Mouse (Mus musculus): ENCODE measurements around the gene Ltf. TPM values are rescaled to one million over a fixed set of nuclear protein-coding genes. Genes with fewer than 3 reads are reported as not detected.

Gene Ltf
- polyA plus RNA-seq, 1 experiment from 2014 or later: 139 TPM

DNA sequence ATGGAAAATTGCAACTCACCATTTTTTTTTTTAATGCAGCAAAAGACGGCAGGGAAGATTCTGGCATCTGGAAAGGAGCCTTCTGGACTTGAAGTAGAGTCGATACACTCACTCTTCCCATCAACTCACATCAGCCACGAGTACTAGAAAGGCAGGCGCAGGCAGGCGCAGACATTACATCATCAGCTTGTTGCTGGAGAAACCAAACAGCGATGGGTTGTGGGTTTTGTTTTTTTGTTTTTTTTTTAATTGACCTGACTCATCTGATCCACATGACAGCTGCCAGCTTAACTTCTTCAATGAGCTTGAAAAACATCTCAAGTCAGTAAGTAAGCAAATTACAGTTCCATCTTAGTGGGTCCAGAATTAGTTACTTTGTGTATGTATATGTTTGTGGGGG is 67.1 kb downstream of the Ltf start:
- Histone ChIP-seq H3K36me3 (replicated peaks) (no peaks in the 10 kb centered on the region), H3K9ac (no peak overlapping the region), H3K27ac (replicated peaks) (no peak overlapping the region), H3K4me2 (no peak overlapping the region), H3K4me3 (replicated peaks) (no peak overlapping the region), H3K4me1 (replicated peaks) (peaks cover 2% of the 10 kb centered on the region; the same call in 1 of the 2 replicates), H3K27me3 (0 out of 2 replicates have a peak, but pooled peaks cover 8% of the 10 kb centered on the region), H3K9me3 (replicated peaks) (no peaks in the 10 kb centered on the region)
- no peak for ATAC-seq (ENCODE audit: insufficient read depth)
- WGBS (ENCODE audit: insufficient replicate concordance): 57% methylated on average over 6 of the region's 6 CpGs

GRCm38 (mm10) chr9:111086995-111087606 is 68.0 kb downstream of the Ltf start:
- H3K27me3 ChIP-seq: 0 out of 2 replicates have a peak, but pooled peaks cover 8% of the 10 kb centered on the region
- 35% methylated on average over 3 of the region's 3 CpGs for WGBS (ENCODE audit: insufficient replicate concordance)
- H3K27ac ChIP-seq (replicated peaks): no peak overlapping the region
- ATAC-seq (ENCODE audit: insufficient read depth): no peak
- no peak overlapping the region for H3K9ac ChIP-seq
- no peak overlapping the region for H3K4me3 ChIP-seq (replicated peaks)
- no peaks in the 10 kb centered on the region for H3K36me3 ChIP-seq (replicated peaks)
- H3K9me3 ChIP-seq (replicated peaks): no peaks in the 10 kb centered on the region
- H3K4me2 ChIP-seq: no peak overlapping the region
- peaks cover 2% of the 10 kb centered on the region; the same call in 1 of the 2 replicates for H3K4me1 ChIP-seq (replicated peaks)

DNA sequence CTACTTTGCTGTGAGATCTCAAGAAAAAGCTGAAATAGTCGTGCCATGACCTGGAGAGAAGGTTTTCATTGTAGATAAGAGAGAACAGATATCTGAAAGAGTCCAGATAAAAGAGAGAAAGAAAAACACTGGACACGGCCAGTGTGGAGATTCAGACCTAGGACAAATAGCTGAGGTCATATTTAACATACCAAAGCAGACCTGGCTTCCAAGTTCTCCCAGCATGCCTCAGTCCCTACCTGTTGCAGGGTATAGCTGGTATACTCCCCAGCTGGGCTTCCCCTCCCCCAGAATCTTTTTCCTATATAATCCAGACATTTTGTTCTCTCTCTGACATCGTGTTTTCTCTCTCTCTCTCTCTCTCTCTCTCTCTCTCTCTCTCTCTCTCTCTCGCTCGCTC is 68.9 kb downstream of the Ltf start:
- 12% methylated on average over 5 of the region's 5 CpGs for WGBS (ENCODE audit: insufficient replicate concordance)
- no peak overlapping the region for H3K27ac ChIP-seq (replicated peaks)
- H3K4me2 ChIP-seq: no peak overlapping the region; the same call in 1 of the 2 replicates
- peaks cover 2% of the 10 kb centered on the region; the same call in 1 of the 2 replicates for H3K4me1 ChIP-seq (replicated peaks)
- H3K27me3 ChIP-seq: 0 out of 2 replicates have a peak, but pooled peaks cover 8% of the 10 kb centered on the region
- no peak for ATAC-seq (ENCODE audit: insufficient read depth)
- H3K9me3 ChIP-seq (replicated peaks): no peaks in the 10 kb centered on the region
- H3K4me3 ChIP-seq (replicated peaks): no peak overlapping the region
- no peak overlapping the region; the same call in 1 of the 2 replicates for H3K9ac ChIP-seq
- no peaks in the 10 kb centered on the region for H3K36me3 ChIP-seq (replicated peaks)

- H3K27me3 ChIP-seq: 0 out of 2 replicates have a peak, but pooled peaks cover 8% of the 10 kb centered on the region
- no peak overlapping the region for H3K27ac ChIP-seq (replicated peaks)
- no peaks in the 10 kb centered on the region for H3K36me3 ChIP-seq (replicated peaks)
- no peak overlapping the region for H3K4me2 ChIP-seq
- no peak overlapping the region for H3K4me3 ChIP-seq (replicated peaks)
- no peak overlapping the region for H3K9ac ChIP-seq
- peaks cover 2% of the 10 kb centered on the region; the same call in 1 of the 2 replicates for H3K4me1 ChIP-seq (replicated peaks)
- H3K9me3 ChIP-seq (replicated peaks): no peaks in the 10 kb centered on the region
- no peak for ATAC-seq (ENCODE audit: insufficient read depth)
- WGBS (ENCODE audit: insufficient replicate concordance): 50% methylated on average over 7 of the region's 7 CpGs
Measured at GRCm38 (mm10) chr9:111088886-111089285, 69.8 kb downstream of the Ltf start.

Other genes starting within 250 kb of the Ltf start
- not detected in 2 replicates for gene Prss42, start 221.1 kb upstream of the Ltf start, polyA plus RNA-seq (2015; fragmentation: Nextera tagmentation; extraction: Ambion mirVana)
- gene Prss44, start 205.3 kb upstream of the Ltf start, polyA plus RNA-seq (2015; fragmentation: Nextera tagmentation; extraction: Ambion mirVana): not detected in 2 replicates
- gene Prss43, start 192.6 kb upstream of the Ltf start, polyA plus RNA-seq (2015; fragmentation: Nextera tagmentation; extraction: Ambion mirVana): not detected in 2 replicates
- gene Prss45, start 184.7 kb upstream of the Ltf start, polyA plus RNA-seq (2015; fragmentation: Nextera tagmentation; extraction: Ambion mirVana): not detected in 2 replicates
- not detected in 2 replicates for gene Prss46, start 174.8 kb upstream of the Ltf start, polyA plus RNA-seq (2015; fragmentation: Nextera tagmentation; extraction: Ambion mirVana)
- 13.9 and 14.5 TPM in 2 replicates for gene Prss50, start 161.3 kb upstream of the Ltf start, polyA plus RNA-seq (2015; fragmentation: Nextera tagmentation; extraction: Ambion mirVana)
- 1.7 and 2.6 TPM in 2 replicates for gene Als2cl, start 139.4 kb upstream of the Ltf start, polyA plus RNA-seq (2015; fragmentation: Nextera tagmentation; extraction: Ambion mirVana)
- 1.8 and 2.5 TPM in 2 replicates for gene Tmie, start 139.2 kb upstream of the Ltf start, polyA plus RNA-seq (2015; fragmentation: Nextera tagmentation; extraction: Ambion mirVana)
- gene Fam240a, start 102.4 kb upstream of the Ltf start, polyA plus RNA-seq (2015; fragmentation: Nextera tagmentation; extraction: Ambion mirVana): not detected in 2 replicates
- not detected in 2 replicates for gene Tdgf1, start 73.1 kb upstream of the Ltf start, polyA plus RNA-seq (2015; fragmentation: Nextera tagmentation; extraction: Ambion mirVana)
- 0.07 and 0.25 TPM in 2 replicates for gene Lrrc2, start 67.7 kb upstream of the Ltf start, polyA plus RNA-seq (2015; fragmentation: Nextera tagmentation; extraction: Ambion mirVana)
- gene Rtp3, start 28.7 kb upstream of the Ltf start, polyA plus RNA-seq (2015; fragmentation: Nextera tagmentation; extraction: Ambion mirVana): 13.2 and 13.6 TPM in 2 replicates
- gene Ccrl2, start 38.2 kb downstream of the Ltf start, polyA plus RNA-seq (2015; fragmentation: Nextera tagmentation; extraction: Ambion mirVana): 15.1 and 15.7 TPM in 2 replicates
- 17.7 and 17.9 TPM in 2 replicates for gene Lrrfip2, start 98.3 kb downstream of the Ltf start, polyA plus RNA-seq (2015; fragmentation: Nextera tagmentation; extraction: Ambion mirVana)